Mouse (Mus musculus) embryonic facial prominence, embryonic 11.5 days (tissue): Measurements from ENCODE around the gene Kcnh6. TPM values are rescaled to one million over a fixed set of nuclear protein-coding genes. Genes with fewer than 3 reads are reported as not detected.

Experiments used
- ATAC-seq: fragments of 200-750 bp; cut with Nextera tagmentation; replicated peaks from 2 replicates; pipeline ENCODE4 v1.8.0; 2017; ENCODE audit warnings: low read depth; ENCODE audit not compliant: insufficient number of reproducible peaks, low FRiP score, low TSS enrichment
- DNase-seq: peaks from one replicate; pipeline ENCODE4 v3.0.0-alpha.2; 2015; ENCODE audit warnings: low spot score
- H3K27ac ChIP-seq: fragments of 300-500 bp; sonication (generic); replicated peaks from 2 replicates; pipeline ENCODE4 v1.5.1; 2014; ENCODE audit warnings: mild to moderate bottlenecking, low read depth, low read length, control low read depth
- H3K27me3 ChIP-seq: fragments of 300-500 bp; sonication (generic); 2 replicates; pipeline ENCODE4 v1.6.1; 2014; ENCODE audit warnings: mild to moderate bottlenecking, low read length, moderate library complexity, mixed read lengths; ENCODE audit not compliant: control insufficient read depth, insufficient read depth
- H3K36me3 ChIP-seq: fragments of 300-500 bp; sonication (generic); replicated peaks from 2 replicates; pipeline ENCODE4 v1.6.1; 2014; ENCODE audit warnings: low read depth, mild to moderate bottlenecking, low read length, moderate library complexity, mixed read lengths; ENCODE audit not compliant: control insufficient read depth, insufficient read depth
- H3K4me1 ChIP-seq: fragments of 300-500 bp; sonication (generic); 2 replicates; pipeline ENCODE4 v1.6.1; 2014; ENCODE audit warnings: low read length, mixed read lengths; ENCODE audit not compliant: control insufficient read depth, insufficient read depth
- H3K4me2 ChIP-seq: fragments of 300-500 bp; sonication (generic); 2 replicates; pipeline ENCODE4 v1.6.1; 2014; ENCODE audit warnings: low read depth, mild to moderate bottlenecking, control low read depth, low read length, moderate library complexity
- H3K4me3 ChIP-seq: fragments of 300-500 bp; sonication (generic); 2 replicates; pipeline ENCODE4 v1.5.1; 2014; ENCODE audit warnings: low read depth, low read length, control low read depth
- H3K9ac ChIP-seq: fragments of 300-500 bp; sonication (generic); replicated peaks from 2 replicates; pipeline ENCODE4 v1.6.1; 2014; ENCODE audit warnings: mild to moderate bottlenecking, control low read depth, low read length
- H3K9me3 ChIP-seq: fragments of 300-500 bp; sonication (generic); replicated peaks from 2 replicates; pipeline ENCODE4 v1.6.1; 2016; ENCODE audit warnings: mild to moderate bottlenecking, low read length, inconsistent platforms, mixed read lengths; ENCODE audit not compliant: control insufficient read depth
- WGBS: fragments of 180-500 bp; shearing (Covaris S2); extraction: QIAGEN DNeasy Blood & Tissue Kit; methylation state at CpG from one replicate; pipeline ENCODE4 v1.1.7; 2014; 5-methylcytosine and 5-hydroxymethylcytosine counted together
- polyA plus RNA-seq: library from polyadenylated mRNA; unstranded; fragments of >200 nt; fragmentation: Nextera tagmentation; extraction: Ambion mirVana; gene quantifications from 2 replicates; pipeline ENCODE4 v1.2.1, GENCODE M21; 2014

The Kcnh6 gene
- polyA plus RNA-seq, 1 experiment from 2014 or later, result 0.32 TPM

DNA sequence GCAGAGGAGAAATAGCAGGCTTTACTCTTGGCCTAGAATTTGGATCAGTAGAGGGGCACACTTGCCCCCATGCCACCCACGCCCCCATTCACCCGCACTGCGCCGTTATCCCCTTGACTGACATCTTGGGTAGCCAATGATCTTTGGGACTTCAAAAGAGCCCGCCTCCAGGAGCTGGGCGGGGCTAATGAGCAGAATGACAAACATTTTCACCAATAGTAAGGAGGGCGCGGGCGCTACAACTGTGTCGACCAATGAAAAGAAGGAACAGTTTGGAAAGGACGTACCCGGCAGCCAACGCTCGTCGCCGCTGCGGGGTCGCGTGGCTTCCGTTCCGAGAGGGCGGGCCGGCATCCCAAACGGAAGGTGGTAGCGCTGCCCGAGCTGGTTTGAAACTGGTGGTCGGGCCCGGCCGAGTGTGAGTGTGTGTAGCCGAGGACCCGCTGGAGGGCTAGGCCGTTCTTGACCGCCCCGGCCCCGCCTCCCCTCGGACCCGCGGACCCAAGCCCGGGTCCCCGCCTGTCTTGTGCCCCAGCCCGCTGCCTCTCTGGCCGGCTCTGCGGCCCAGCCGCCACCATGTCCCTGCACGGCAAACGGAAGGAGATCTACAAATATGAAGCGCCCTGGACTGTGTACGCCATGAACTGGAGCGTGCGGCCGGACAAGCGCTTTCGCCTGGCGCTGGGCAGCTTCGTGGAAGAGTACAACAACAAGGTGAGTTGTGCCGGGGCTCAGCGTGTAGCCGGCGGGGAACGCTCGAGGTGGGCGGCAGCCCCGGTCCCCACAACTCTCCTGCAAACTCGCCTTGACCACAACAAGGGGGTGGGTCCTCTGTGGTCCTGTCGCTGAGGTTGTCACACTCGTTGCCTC, 28.9 kb downstream of the Kcnh6 start, which contains the start of gene Dcaf7:
Gene Dcaf7, plus strand, starts transcription at position 325 of the 870 bp plus-strand sequence.
- Histone ChIP-seq H3K9ac (peak within 1 kb of the TSS; percentile 89), H3K27me3 (no peaks in the 10 kb centered on the region), H3K4me3 (peak within 1 kb of the TSS; percentile 99), H3K4me2 (peak within 1 kb of the TSS; percentile 82), H3K9me3 (no peaks in the 10 kb centered on the region), H3K36me3 (no peaks in the 10 kb centered on the region), H3K4me1 (no peaks in the 10 kb centered on the region; the same call in 1 of the 2 replicates), H3K27ac (peak within 1 kb of the TSS; percentile 76)
- DNase-seq, result peak; percentile 98
- under 1% methylated on average over 66 of the region's 66 CpGs for WGBS
- peak; percentile 99 for ATAC-seq

DNA sequence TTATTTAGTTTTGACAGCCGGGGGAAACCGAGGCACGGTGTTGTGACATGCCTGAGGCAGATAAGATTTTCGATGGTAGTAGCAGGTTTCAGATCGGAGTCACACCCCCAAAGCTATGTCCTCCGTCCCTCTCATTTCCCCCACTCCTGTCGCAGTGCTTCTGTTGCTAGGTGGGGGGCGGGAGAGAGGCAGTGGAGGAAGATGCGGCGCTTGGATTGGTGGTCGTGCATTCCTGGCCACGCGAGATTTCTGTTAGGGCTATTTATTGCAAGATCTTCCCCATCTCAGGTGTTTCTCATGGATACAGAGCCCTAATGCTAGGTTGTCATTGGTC, 29.5 kb downstream of the Kcnh6 start:
- Histone ChIP-seq H3K4me1 (no peaks in the 10 kb centered on the region; the same call in 1 of the 2 replicates), H3K9me3 (no peaks in the 10 kb centered on the region), H3K9ac (peak overlapping the region; percentile 89), H3K4me2 (peak overlapping the region; percentile 82), H3K27ac (peak overlapping the region; percentile 76; the same call in 1 of the 2 replicates), H3K27me3 (no peaks in the 10 kb centered on the region), H3K4me3 (peak overlapping the region; percentile 99), H3K36me3 (no peaks in the 10 kb centered on the region)
- ATAC-seq, result no peak; the same call in 1 of the 2 replicates
- whole genome bisulfite sequencing, result under 1% methylated on average over 13 of the region's 13 CpGs
- DNase-seq, result peak; percentile 69

DNA sequence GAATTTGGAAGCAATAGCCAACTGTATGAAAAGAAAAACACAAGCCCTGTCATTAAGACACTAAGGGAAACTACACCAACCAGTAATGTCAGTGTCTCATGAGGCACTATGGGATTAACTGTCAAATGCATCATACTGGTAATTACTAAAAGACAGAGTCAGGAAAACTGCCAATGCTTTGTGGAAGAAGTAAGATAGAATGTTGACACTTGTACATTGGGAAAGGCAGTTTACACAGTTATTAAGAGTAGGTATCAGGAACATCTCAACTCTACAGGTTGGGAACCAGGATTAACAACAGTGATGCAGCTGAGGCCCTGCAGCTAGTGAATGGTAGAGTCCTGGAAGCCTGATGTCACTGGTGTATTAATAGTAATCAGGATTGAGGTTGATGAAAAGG, 36.4 kb downstream of the Kcnh6 start:
- Histone ChIP-seq H3K4me2 (no peak overlapping the region), H3K9ac (no peak overlapping the region), H3K27me3 (no peaks in the 10 kb centered on the region), H3K36me3 (no peaks in the 10 kb centered on the region; the same call in 1 of the 2 replicates), H3K4me3 (no peak overlapping the region), H3K27ac (no peak overlapping the region), H3K9me3 (no peaks in the 10 kb centered on the region), H3K4me1 (no peaks in the 10 kb centered on the region)
- DNase-seq (no peak), ATAC-seq (no peak)

DNA sequence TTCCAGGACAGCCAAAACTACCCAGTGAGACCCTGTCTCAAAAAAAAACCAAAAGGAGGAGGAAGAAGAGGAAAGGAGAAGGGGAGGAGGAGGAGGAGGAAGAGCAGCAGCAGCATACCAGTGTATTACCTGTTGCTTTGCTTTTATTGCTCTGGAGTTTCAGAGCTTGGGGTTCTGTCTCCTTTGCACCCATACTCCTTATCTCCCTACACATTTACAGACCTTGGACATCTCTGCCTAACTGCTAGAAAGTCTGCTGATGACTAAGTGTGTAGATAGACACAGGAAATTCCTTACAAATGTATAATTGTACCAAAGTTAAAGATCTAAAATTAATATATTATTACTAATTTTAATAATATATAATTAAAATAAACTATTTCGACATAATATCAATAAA, 37.3 kb downstream of the Kcnh6 start:
- DNase-seq (no peak), ATAC-seq (no peak)
- 94% methylated on average over 1 of the region's 1 CpGs for WGBS
- no peaks in the 10 kb centered on the region for H3K27me3 ChIP-seq
- H3K27ac ChIP-seq, result no peak overlapping the region
- no peaks in the 10 kb centered on the region for H3K4me1 ChIP-seq
- H3K9ac ChIP-seq, result no peak overlapping the region
- no peaks in the 10 kb centered on the region for H3K9me3 ChIP-seq
- no peak overlapping the region for H3K4me3 ChIP-seq
- no peaks in the 10 kb centered on the region; the same call in 1 of the 2 replicates for H3K36me3 ChIP-seq
- no peak overlapping the region for H3K4me2 ChIP-seq

DNA sequence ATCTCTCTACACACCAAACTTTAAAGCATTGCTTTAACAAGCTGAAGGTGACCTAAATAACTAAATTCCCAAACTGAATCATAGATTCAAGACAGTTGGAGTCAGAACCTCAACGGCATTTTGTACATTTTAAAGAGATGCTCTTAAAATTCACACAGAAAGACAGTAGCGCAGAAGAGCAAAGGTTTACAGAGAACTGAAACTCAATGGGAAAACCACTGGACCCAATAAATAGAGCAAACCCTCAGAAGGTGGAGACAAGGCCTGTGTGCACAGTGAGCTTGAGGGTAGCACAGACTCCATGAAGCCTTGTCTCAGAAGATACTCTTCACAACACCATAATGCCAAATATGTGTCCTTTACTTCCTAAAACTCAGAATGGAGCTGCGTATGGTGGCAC, 37.9 kb downstream of the Kcnh6 start:
- Histone ChIP-seq H3K27me3 (no peaks in the 10 kb centered on the region), H3K4me1 (no peaks in the 10 kb centered on the region), H3K27ac (no peak overlapping the region), H3K4me3 (no peak overlapping the region), H3K36me3 (no peaks in the 10 kb centered on the region; the same call in 1 of the 2 replicates), H3K9ac (no peak overlapping the region), H3K4me2 (no peak overlapping the region), H3K9me3 (no peaks in the 10 kb centered on the region)
- no peak for DNase-seq
- WGBS, result 98% methylated on average over 3 of the region's 3 CpGs
- no peak for ATAC-seq

DNA sequence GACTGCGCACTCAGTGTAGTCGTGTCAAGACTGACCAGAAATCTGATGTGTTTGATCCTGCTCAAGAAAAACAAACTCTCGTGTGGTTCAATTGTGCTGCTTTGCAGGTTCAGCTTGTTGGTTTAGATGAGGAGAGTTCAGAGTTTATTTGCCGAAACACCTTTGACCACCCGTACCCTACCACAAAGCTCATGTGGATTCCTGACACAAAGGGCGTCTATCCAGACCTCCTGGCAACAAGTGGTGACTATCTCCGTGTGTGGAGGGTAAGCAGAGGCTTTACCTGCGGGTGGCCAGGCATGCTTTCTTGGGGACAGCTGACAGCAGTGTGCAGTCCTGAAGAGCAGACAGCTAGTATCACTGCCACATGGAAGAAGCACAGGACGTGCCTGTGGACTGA, 38.7 kb downstream of the Kcnh6 start:
- Histone ChIP-seq H3K9ac (no peak overlapping the region), H3K9me3 (no peaks in the 10 kb centered on the region), H3K27me3 (no peaks in the 10 kb centered on the region), H3K4me1 (no peaks in the 10 kb centered on the region), H3K4me3 (no peak overlapping the region), H3K4me2 (no peak overlapping the region), H3K27ac (no peak overlapping the region), H3K36me3 (no peaks in the 10 kb centered on the region; the same call in 1 of the 2 replicates)
- WGBS, result 83% methylated on average over 9 of the region's 9 CpGs
- DNase-seq (no peak), ATAC-seq (no peak)

DNA sequence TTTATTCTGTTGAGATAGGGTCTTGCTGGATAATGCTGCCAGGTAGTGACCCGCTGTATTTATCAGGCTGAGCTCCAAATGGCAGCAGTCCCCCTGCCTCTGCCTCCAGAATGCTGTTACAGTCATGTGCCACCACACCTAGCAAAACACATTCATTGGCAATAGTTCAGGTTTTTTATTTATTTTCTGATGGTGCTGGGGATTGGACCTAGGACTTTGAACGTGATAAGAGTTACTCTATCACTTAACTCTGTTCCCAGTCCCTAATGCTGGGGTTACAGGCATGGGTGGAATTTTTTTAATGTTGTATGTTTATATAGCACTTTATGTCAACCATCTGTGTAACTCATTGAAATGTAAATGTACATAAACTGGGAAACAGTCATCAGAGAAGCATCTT, 46.0 kb downstream of the Kcnh6 start:
- ATAC-seq, result no peak
- Histone ChIP-seq H3K9me3 (no peaks in the 10 kb centered on the region), H3K9ac (no peak overlapping the region), H3K4me3 (no peak overlapping the region), H3K4me1 (no peaks in the 10 kb centered on the region), H3K27me3 (no peaks in the 10 kb centered on the region), H3K4me2 (no peak overlapping the region), H3K36me3 (peaks cover 6% of the 10 kb centered on the region), H3K27ac (no peak overlapping the region)
- WGBS, result 91% methylated on average over 2 of the region's 2 CpGs
- DNase-seq, result no peak

DNA sequence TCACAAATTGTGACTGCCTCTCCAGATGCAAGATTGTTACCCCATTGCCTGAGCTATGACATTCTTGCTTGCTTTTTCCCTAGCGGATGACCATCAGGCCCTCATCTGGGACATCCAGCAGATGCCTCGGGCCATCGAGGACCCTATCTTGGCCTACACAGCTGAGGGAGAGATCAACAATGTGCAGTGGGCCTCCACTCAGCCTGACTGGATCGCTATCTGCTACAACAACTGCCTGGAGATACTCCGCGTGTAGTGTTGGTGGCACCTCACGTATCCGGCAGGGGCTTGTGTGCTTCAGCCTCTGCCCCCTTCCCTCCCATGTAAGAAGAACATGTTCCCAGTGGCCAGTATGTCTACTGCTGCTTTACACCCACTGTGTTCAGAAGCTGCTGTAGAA, 46.7 kb downstream of the Kcnh6 start:
- no peak for ATAC-seq
- H3K36me3 ChIP-seq, result peaks cover 6% of the 10 kb centered on the region
- WGBS, result 91% methylated on average over 8 of the region's 8 CpGs

More for the DNA sequence above, 46.7 kb downstream of the Kcnh6 start:
- Histone ChIP-seq H3K9me3 (no peaks in the 10 kb centered on the region), H3K27ac (no peak overlapping the region), H3K4me2 (no peak overlapping the region), H3K9ac (no peak overlapping the region), H3K4me3 (no peak overlapping the region), H3K4me1 (no peaks in the 10 kb centered on the region), H3K27me3 (no peaks in the 10 kb centered on the region)
- no peak for DNase-seq
